Mouse (Mus musculus) heart, postnatal 0 days (tissue): ENCODE data around the gene Klk8. TPM values are rescaled to one million over a fixed set of nuclear protein-coding genes. Genes with fewer than 3 reads are reported as not detected.

ENCODE experiments used
- ATAC-seq: fragments of 200-750 bp; cut with Nextera tagmentation; 2 replicates; pipeline ENCODE4 v1.8.0; 2017; ENCODE audit warnings: low read depth, moderate number of reproducible peaks, moderate library complexity; ENCODE audit not compliant: insufficient read depth
- DNase-seq: peaks from one replicate; pipeline ENCODE4 v3.0.0-alpha.2; 2016; ENCODE audit warnings: low spot score
- H3K27ac ChIP-seq: fragments of 300-500 bp; sonication (generic); 2 replicates; pipeline ENCODE4 v1.5.1; 2014; ENCODE audit warnings: low read depth, mild to moderate bottlenecking
- H3K27me3 ChIP-seq: fragments of 300-500 bp; sonication (generic); 2 replicates; pipeline ENCODE4 v1.6.1; 2014; ENCODE audit warnings: low read length, mixed read lengths; ENCODE audit not compliant: control insufficient read depth, insufficient read depth
- H3K36me3 ChIP-seq: fragments of 300-500 bp; sonication (generic); replicated peaks from 2 replicates; pipeline ENCODE4 v1.6.1; 2014; ENCODE audit warnings: low read length, mixed read lengths; ENCODE audit not compliant: control insufficient read depth, insufficient read depth
- H3K4me1 ChIP-seq: fragments of 300-500 bp; sonication (generic); 2 replicates; pipeline ENCODE4 v1.6.1; 2014; ENCODE audit warnings: antibody characterized with exemption; ENCODE audit not compliant: control insufficient read depth, insufficient read depth
- H3K4me2 ChIP-seq: fragments of 300-500 bp; sonication (generic); 2 replicates; pipeline ENCODE4 v1.6.1; 2014; ENCODE audit warnings: low read depth, mild to moderate bottlenecking, low read length, moderate library complexity
- H3K4me3 ChIP-seq: fragments of 300-500 bp; sonication (generic); 2 replicates; pipeline ENCODE4 v1.5.1; 2014; ENCODE audit warnings: low read depth, low read length
- H3K9ac ChIP-seq: fragments of 300-500 bp; sonication (generic); replicated peaks from 2 replicates; pipeline ENCODE4 v1.6.1; 2014; ENCODE audit warnings: low read depth, low read length, mixed read lengths
- H3K9me3 ChIP-seq: fragments of 300-500 bp; sonication (generic); replicated peaks from 2 replicates; pipeline ENCODE4 v1.6.1; 2016; ENCODE audit warnings: low read length; ENCODE audit not compliant: control insufficient read depth
- CTCF ChIP-seq: IDR thresholded peaks from 2 replicates; pipeline ENCODE4 v1.5.1; 2016; ENCODE audit warnings: antibody characterized with exemption, control low read depth, low read depth
- EP300 ChIP-seq: IDR thresholded peaks from 2 replicates; pipeline ENCODE4 v1.6.1; 2016; ENCODE audit warnings: antibody characterized with exemption, low read depth
- WGBS: fragments of 180-500 bp; shearing (Covaris S2); extraction: QIAGEN DNeasy Blood & Tissue Kit; methylation state at CpG from one replicate; pipeline ENCODE4 v1.1.7; 2014; 5-methylcytosine and 5-hydroxymethylcytosine counted together
- polyA plus RNA-seq: library from polyadenylated mRNA; unstranded; fragments of >200 nt; fragmentation: Nextera tagmentation; extraction: Ambion mirVana; gene quantifications from 2 replicates; pipeline ENCODE4 v1.2.1, GENCODE M21; 2015
- total RNA-seq: library from RNA; depleted of rRNA; stranded (reverse); fragments of >200 nt; gene quantifications from 2 replicates; pipeline ENCODE4 v1.2.3, GENCODE M21; 2014; ENCODE audit warnings: low replicate concordance; rRNA removed

Klk8 gene
- total and polyA plus RNA-seq, 2 experiments from 2014 or later: 17.0 to 40.6 TPM

DNA sequence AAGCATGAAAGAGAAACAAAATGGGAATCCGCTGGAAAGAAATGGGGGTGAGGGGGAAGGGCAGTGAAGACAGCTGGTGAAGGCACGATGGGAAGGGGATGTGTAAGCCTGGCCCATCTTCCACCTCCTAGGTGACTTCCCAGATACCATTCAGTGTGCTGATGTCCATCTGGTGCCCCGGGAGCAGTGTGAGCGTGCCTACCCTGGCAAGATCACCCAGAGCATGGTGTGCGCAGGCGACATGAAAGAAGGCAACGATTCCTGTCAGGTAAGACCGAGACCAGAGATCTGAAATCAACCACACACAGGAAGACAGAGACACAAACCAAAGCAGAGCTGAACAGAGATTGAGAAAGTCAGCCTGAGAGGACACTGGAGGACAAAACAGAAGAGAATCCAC lies 31.6 kb downstream of the Klk8 start:
- no peak for DNase-seq
- TF ChIP-seq EP300 (no peak), CTCF (no peak)
- H3K9me3 ChIP-seq: no peaks in the 10 kb centered on the region
- H3K36me3 ChIP-seq: no peaks in the 10 kb centered on the region
- H3K27me3 ChIP-seq: no peaks in the 10 kb centered on the region
- no peak overlapping the region for H3K4me3 ChIP-seq
- 78% methylated on average over 8 of the region's 8 CpGs for WGBS
- no peak overlapping the region for H3K4me2 ChIP-seq
- no peak for ATAC-seq
- no peak overlapping the region for H3K27ac ChIP-seq
- no peak overlapping the region for H3K9ac ChIP-seq
- H3K4me1 ChIP-seq: no peaks in the 10 kb centered on the region

DNA sequence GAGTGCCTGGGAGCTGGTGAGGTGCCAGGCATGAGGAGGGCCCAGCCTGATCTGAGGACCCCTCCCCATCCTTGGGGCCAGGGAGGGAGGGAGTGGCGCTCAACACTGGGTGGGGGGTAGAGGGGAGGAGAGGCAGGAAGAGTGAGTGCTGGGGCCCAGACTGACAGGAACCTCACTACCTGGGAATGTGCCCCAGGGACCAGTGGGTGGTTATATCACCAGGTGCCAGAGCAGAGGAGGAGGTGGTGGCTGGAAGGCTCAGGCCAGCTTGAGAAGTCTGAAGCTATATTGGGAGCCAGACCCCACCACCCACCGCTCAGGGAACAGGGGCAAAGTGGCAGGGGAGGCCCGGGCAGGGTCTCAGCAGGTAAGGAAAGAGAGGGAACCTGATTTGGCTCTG lies 44.3 kb downstream of the Klk8 start, which contains the start of gene Klk5:
Gene Klk5, plus strand, starts transcription at position 271 of the 400 bp plus-strand sequence.
- TF ChIP-seq EP300 (no peak), CTCF (no peak)

DNA sequence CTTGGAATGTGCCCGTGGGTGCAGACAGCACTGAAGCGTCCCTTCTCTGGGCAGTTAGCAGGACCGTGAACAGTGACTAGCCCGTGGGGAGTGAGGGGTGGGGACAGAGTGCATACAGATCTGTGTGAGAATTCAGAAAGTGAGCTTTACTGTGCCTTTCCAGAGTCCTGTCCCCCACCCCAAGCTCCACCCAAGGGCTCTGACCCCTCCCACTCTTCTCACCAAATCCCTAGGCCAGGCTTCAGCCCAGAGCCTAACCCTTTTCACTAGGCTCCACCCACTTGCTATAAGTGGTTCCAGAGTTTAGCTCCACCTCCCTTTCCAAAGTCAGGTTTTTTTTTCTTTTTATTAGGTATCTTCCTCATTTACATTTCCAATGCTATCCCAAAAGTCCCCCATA lies 46.4 kb downstream of the Klk8 start:
- no peaks in the 10 kb centered on the region for H3K36me3 ChIP-seq
- H3K27ac ChIP-seq: no peak overlapping the region
- WGBS: 85% methylated on average over 4 of the region's 4 CpGs
- no peak overlapping the region for H3K9ac ChIP-seq
- TF ChIP-seq CTCF: no peak
- no peak for TF ChIP-seq EP300
- H3K4me3 ChIP-seq: no peak overlapping the region
- H3K9me3 ChIP-seq: no peaks in the 10 kb centered on the region
- H3K4me2 ChIP-seq: no peak overlapping the region
- H3K27me3 ChIP-seq: no peaks in the 10 kb centered on the region
- H3K4me1 ChIP-seq: no peaks in the 10 kb centered on the region
- no peak for DNase-seq
- no peak for ATAC-seq

More for the DNA sequence above, 44.3 kb downstream of the Klk8 start, which contains the start of gene Klk5:
- 30% methylated on average over 3 of the region's 3 CpGs for WGBS
- Histone ChIP-seq H3K27ac (no peak within 1 kb of the TSS), H3K4me2 (no peak within 1 kb of the TSS), H3K4me3 (no peak within 1 kb of the TSS), H3K9me3 (no peaks in the 10 kb centered on the region), H3K9ac (no peak within 1 kb of the TSS), H3K4me1 (no peaks in the 10 kb centered on the region), H3K36me3 (no peaks in the 10 kb centered on the region), H3K27me3 (no peaks in the 10 kb centered on the region)
- DNase-seq (no peak), ATAC-seq (no peak)

GRCm38 (mm10) chr7:43851616-43852015 lies 54.2 kb downstream of the Klk8 start:
- H3K4me2 ChIP-seq: no peak overlapping the region
- no peak for ATAC-seq
- no peaks in the 10 kb centered on the region for H3K36me3 ChIP-seq
- no peak overlapping the region for H3K9ac ChIP-seq
- TF ChIP-seq EP300 (no peak), CTCF (no peak)
- 80% methylated on average over 6 of the region's 6 CpGs for WGBS
- H3K27me3 ChIP-seq: no peaks in the 10 kb centered on the region
- no peak overlapping the region for H3K27ac ChIP-seq
- no peaks in the 10 kb centered on the region for H3K4me1 ChIP-seq
- no peak for DNase-seq
- no peaks in the 10 kb centered on the region; the same call in 1 of the 2 replicates for H3K9me3 ChIP-seq
- no peak overlapping the region for H3K4me3 ChIP-seq

Other genes with a start within 250 kb of the Klk8 start
- gene Zfp658, start 235.3 kb upstream of the Klk8 start, total RNA-seq: 0.19 and 0.80 TPM in 2 replicates
- gene Zfp658, start 235.3 kb upstream of the Klk8 start, polyA plus RNA-seq: 0.57 and 0.80 TPM in 2 replicates
- gene Zfp719, start 218.0 kb upstream of the Klk8 start, total RNA-seq: 3.6 and 7.9 TPM in 2 replicates
- 3.6 and 4.0 TPM in 2 replicates for gene Zfp719, start 218.0 kb upstream of the Klk8 start, polyA plus RNA-seq
- gene Zfp819, start 190.4 kb upstream of the Klk8 start, total RNA-seq: not detected in 2 replicates
- gene Zfp819, start 190.4 kb upstream of the Klk8 start, polyA plus RNA-seq: not detected in 2 replicates
- gene Ceacam18, start 162.9 kb upstream of the Klk8 start, total RNA-seq: not detected in 2 replicates
- not detected in 2 replicates for gene Ceacam18, start 162.9 kb upstream of the Klk8 start, polyA plus RNA-seq
- gene Siglece, start 137.4 kb upstream of the Klk8 start, total RNA-seq: not detected in 2 replicates
- 0.41 and 0.56 TPM in 2 replicates for gene Siglece, start 137.4 kb upstream of the Klk8 start, polyA plus RNA-seq
- 6.3 and 7.9 TPM in 2 replicates for gene Ctu1, start 125.6 kb upstream of the Klk8 start, total RNA-seq
- gene Ctu1, start 125.6 kb upstream of the Klk8 start, polyA plus RNA-seq: 3.6 and 3.9 TPM in 2 replicates
- gene Klk14, start 107.2 kb upstream of the Klk8 start, total RNA-seq: not detected in 2 replicates
- gene Klk14, start 107.2 kb upstream of the Klk8 start, polyA plus RNA-seq: not detected in 2 replicates
- gene Klk13, start 85.0 kb upstream of the Klk8 start, total RNA-seq: not detected in 2 replicates
- gene Klk13, start 85.0 kb upstream of the Klk8 start, polyA plus RNA-seq: not detected in 2 replicates
- not detected in 2 replicates for gene Klk12, start 28.7 kb upstream of the Klk8 start, total RNA-seq
- not detected in 2 replicates for gene Klk12, start 28.7 kb upstream of the Klk8 start, polyA plus RNA-seq
- gene Klk11, start 23.0 kb upstream of the Klk8 start, total RNA-seq: not detected in 2 replicates
- 0.15 TPM in 1 of 2 replicates, not detected in the other for gene Klk11, start 23.0 kb upstream of the Klk8 start, polyA plus RNA-seq
- 0.31 TPM in 1 of 2 replicates, not detected in the other for gene Klk10, start 16.5 kb upstream of the Klk8 start, total RNA-seq
- 0.27 and 0.52 TPM in 2 replicates for gene Klk10, start 16.5 kb upstream of the Klk8 start, polyA plus RNA-seq
- gene Klk9, start 5.7 kb upstream of the Klk8 start, total RNA-seq: not detected in 2 replicates
- 0.08 TPM in 1 of 2 replicates, not detected in the other for gene Klk9, start 5.7 kb upstream of the Klk8 start, polyA plus RNA-seq
- gene Klk7, start 13.7 kb downstream of the Klk8 start, total RNA-seq: not detected in 2 replicates
- 0.05 TPM in 1 of 2 replicates, not detected in the other for gene Klk7, start 13.7 kb downstream of the Klk8 start, polyA plus RNA-seq
- gene Klk6, start 26.9 kb downstream of the Klk8 start, total RNA-seq: not detected in 2 replicates
- not detected in 2 replicates for gene Klk6, start 26.9 kb downstream of the Klk8 start, polyA plus RNA-seq
- not detected in 2 replicates for gene Klk5, start 44.4 kb downstream of the Klk8 start, total RNA-seq
- gene Klk5, start 44.4 kb downstream of the Klk8 start, polyA plus RNA-seq: not detected in 2 replicates
- not detected in 2 replicates for gene Klk4, start 83.6 kb downstream of the Klk8 start, total RNA-seq
- not detected in 2 replicates for gene Klk4, start 83.6 kb downstream of the Klk8 start, polyA plus RNA-seq
- gene Klk15, start 136.2 kb downstream of the Klk8 start, total RNA-seq: not detected in 2 replicates
- not detected in 2 replicates for gene Klk15, start 136.2 kb downstream of the Klk8 start, polyA plus RNA-seq
- gene Klk1b8, start 153.1 kb downstream of the Klk8 start, total RNA-seq: not detected in 2 replicates
- not detected in 2 replicates for gene Klk1b8, start 153.1 kb downstream of the Klk8 start, polyA plus RNA-seq
- gene Klk1b1, start 169.2 kb downstream of the Klk8 start, total RNA-seq: not detected in 2 replicates
- gene Klk1b1, start 169.2 kb downstream of the Klk8 start, polyA plus RNA-seq: not detected in 2 replicates
- not detected in 2 replicates for gene Klk1b9, start 178.5 kb downstream of the Klk8 start, total RNA-seq
- not detected in 2 replicates for gene Klk1b9, start 178.5 kb downstream of the Klk8 start, polyA plus RNA-seq
- not detected in 2 replicates for gene Klk1b11, start 198.3 kb downstream of the Klk8 start, total RNA-seq
- gene Klk1b11, start 198.3 kb downstream of the Klk8 start, polyA plus RNA-seq: not detected in 2 replicates
- gene Klk1b26, start 214.6 kb downstream of the Klk8 start, total RNA-seq: not detected in 2 replicates
- gene Klk1b26, start 214.6 kb downstream of the Klk8 start, polyA plus RNA-seq: not detected in 2 replicates